Mouse (Mus musculus) kidney, postnatal 0 days (tissue): Measurements from ENCODE around the gene Usp35. TPM values are rescaled to one million over a fixed set of nuclear protein-coding genes. Genes with fewer than 3 reads are reported as not detected.

ENCODE experiments used
- ATAC-seq: fragments of 200-750 bp; cut with Nextera tagmentation; replicated peaks from 2 replicates; pipeline ENCODE4 v1.8.0; 2017; ENCODE audit warnings: low read depth, moderate number of reproducible peaks, moderate TSS enrichment, moderate library complexity; ENCODE audit not compliant: low FRiP score
- DNase-seq: peaks from one replicate; pipeline ENCODE4 v3.0.0-alpha.2; 2016; ENCODE audit warnings: low spot score
- H3K27ac ChIP-seq: fragments of 300-500 bp; sonication (generic); 2 replicates; pipeline ENCODE4 v1.5.1; 2014; ENCODE audit warnings: mild to moderate bottlenecking
- H3K27me3 ChIP-seq: fragments of 300-500 bp; sonication (generic); 2 replicates; pipeline ENCODE4 v1.6.1; 2014; ENCODE audit warnings: low read length, mixed read lengths; ENCODE audit not compliant: insufficient read depth
- H3K36me3 ChIP-seq: fragments of 300-500 bp; sonication (generic); 2 replicates; pipeline ENCODE4 v1.6.1; 2014; ENCODE audit warnings: low read length, mixed read lengths; ENCODE audit not compliant: insufficient read depth
- H3K4me1 ChIP-seq: fragments of 300-500 bp; sonication (generic); replicated peaks from 2 replicates; pipeline ENCODE4 v1.6.1; 2014; ENCODE audit warnings: antibody characterized with exemption, low read length, mixed read lengths; ENCODE audit not compliant: insufficient read depth
- H3K4me2 ChIP-seq: fragments of 300-500 bp; sonication (generic); 2 replicates; pipeline ENCODE4 v1.6.1; 2014; ENCODE audit warnings: mild to moderate bottlenecking, low read length, moderate library complexity, mixed read lengths
- H3K4me3 ChIP-seq: fragments of 300-500 bp; sonication (generic); replicated peaks from 2 replicates; pipeline ENCODE4 v1.5.1; 2014; ENCODE audit warnings: low read depth, low read length
- H3K9ac ChIP-seq: fragments of 300-500 bp; sonication (generic); 2 replicates; pipeline ENCODE4 v1.6.1; 2014; ENCODE audit warnings: low read depth, low read length
- H3K9me3 ChIP-seq: fragments of 300-500 bp; sonication (generic); replicated peaks from 2 replicates; pipeline ENCODE4 v1.6.1; 2016; ENCODE audit warnings: low read length, inconsistent platforms, mixed read lengths
- CTCF ChIP-seq: IDR thresholded peaks from 2 replicates; pipeline ENCODE4 v1.5.1; 2016; ENCODE audit warnings: antibody characterized with exemption, low read depth, mild to moderate bottlenecking, moderate library complexity
- WGBS: fragments of 180-500 bp; shearing (Covaris S2); extraction: QIAGEN DNeasy Blood & Tissue Kit; methylation state at CpG from one replicate; pipeline ENCODE4 v1.1.7; 2014; 5-methylcytosine and 5-hydroxymethylcytosine counted together
- polyA plus RNA-seq: library from polyadenylated mRNA; unstranded; fragments of >200 nt; fragmentation: Nextera tagmentation; extraction: Ambion mirVana; gene quantifications from 2 replicates; pipeline ENCODE4 v1.2.1, GENCODE M21; 2015

The Usp35 gene
- polyA plus RNA-seq, 1 experiment from 2014 or later = 1.1 TPM

DNA sequence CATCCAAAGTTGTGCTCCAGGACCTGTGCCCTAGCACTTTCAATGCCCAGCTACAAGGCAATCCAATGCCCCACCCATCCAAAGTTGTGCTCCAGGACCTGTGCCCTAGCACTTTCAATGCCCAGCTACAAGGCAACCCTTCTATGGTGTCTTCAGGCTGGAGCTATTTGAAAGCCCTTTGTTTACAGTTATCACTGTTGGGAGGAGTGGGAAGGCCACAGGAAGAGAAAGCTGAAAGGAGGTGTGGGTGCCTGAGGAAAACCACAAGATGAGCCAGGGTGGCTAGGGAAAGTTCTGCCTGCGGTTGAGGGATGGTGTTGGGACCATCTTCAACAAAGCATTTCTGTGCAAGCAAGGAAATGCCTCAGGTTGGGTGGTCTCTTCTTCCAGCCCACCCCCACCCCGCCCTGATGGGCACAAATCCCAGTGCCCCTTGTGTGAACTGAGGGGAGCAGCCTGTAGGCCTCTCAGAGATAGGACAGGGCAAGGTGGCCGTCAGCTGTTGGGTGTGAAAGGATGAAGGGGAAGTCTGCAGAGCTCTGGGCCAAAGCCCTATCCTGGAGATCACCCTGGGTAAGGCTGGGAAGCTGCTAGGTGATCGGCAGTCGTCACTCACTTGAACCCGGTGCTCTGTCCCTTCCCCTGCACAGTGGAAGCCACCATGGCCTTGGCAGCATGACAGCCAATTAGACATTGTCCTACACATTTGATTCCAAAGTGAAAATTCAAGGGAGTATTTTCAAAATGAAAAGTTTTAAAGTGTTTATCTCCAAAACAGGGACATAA lies 1.5 kb upstream of the Usp35 start:
- H3K27ac ChIP-seq = no peak overlapping the region
- 87% methylated on average over 6 of the region's 6 CpGs for WGBS
- no peak for ATAC-seq
- H3K4me2 ChIP-seq = no peak overlapping the region
- no peak overlapping the region for H3K9ac ChIP-seq
- no peak overlapping the region for H3K4me3 ChIP-seq
- H3K36me3 ChIP-seq = no peaks in the 10 kb centered on the region
- no peaks in the 10 kb centered on the region for H3K9me3 ChIP-seq
- TF ChIP-seq CTCF = no peak
- DNase-seq = no peak
- no peaks in the 10 kb centered on the region for H3K27me3 ChIP-seq
- H3K4me1 ChIP-seq = peaks cover 15% of the 10 kb centered on the region

DNA sequence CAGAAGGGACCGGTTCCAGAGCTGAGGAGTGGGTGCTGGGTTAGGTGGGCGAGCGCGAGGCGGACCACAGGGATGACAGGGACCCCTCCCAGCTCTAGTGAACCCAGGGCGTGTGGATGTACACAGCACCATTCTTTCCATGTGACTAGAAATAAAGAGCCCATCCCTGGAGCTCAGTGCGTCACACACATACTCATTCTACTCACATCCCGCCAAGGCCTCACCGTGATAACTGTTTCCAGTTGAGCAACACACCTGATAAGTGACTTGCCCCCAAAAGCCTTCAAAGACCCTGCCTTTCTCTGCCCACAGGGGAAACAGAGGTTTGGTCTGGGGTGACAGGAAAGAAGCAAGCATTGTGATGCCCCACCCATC lies 834 bp upstream of the Usp35 start:
- no peaks in the 10 kb centered on the region for H3K36me3 ChIP-seq
- no peaks in the 10 kb centered on the region for H3K9me3 ChIP-seq
- H3K4me3 ChIP-seq = peak overlapping the region; percentile 73
- H3K27ac ChIP-seq = no peak overlapping the region
- WGBS = 5% methylated on average over 9 of the region's 9 CpGs
- DNase-seq (no peak), ATAC-seq (no peak; the same call in 1 of the 2 replicates)
- H3K9ac ChIP-seq = peak overlapping the region; percentile 69
- no peaks in the 10 kb centered on the region for H3K27me3 ChIP-seq
- H3K4me2 ChIP-seq = peak overlapping the region; percentile 89
- TF ChIP-seq CTCF = no peak
- peaks cover 15% of the 10 kb centered on the region for H3K4me1 ChIP-seq

DNA sequence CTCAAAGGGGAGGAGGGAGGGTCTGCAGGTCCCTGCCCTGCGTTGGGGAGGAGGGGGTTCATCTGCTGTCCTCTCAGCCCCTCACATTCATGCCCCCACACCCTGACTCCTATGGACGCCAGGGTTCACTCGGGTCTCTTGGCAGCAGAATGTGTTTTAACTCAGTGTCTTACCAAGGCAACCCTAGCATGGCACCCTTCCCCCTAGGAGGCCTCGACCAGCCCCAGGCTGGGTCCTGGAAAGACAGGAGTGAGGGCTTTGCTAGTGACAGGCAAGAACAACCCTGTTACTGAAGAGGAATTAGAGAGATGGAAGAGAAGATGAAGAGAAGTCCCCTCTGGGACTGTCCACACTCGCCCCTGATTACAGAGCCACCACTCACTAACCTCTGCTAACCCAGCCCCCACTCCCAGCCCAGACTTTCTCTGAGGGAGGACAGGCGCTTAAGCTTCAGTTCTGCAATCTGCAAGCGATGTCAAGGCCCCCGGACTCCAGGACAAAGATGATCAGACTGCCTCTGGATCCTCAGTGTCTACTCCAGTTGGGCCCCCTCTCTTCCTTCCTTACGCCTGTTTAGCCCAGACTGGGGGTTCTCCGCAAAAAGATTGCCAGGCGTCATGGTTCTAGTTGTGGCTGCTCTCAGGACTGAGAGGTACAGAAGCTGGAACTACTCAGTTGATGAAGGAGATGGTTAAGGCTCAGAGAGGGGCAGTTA lies 732 bp downstream of the Usp35 start:
- H3K4me2 ChIP-seq = peak overlapping the region; percentile 89
- H3K36me3 ChIP-seq = no peaks in the 10 kb centered on the region
- 61% methylated on average over 11 of the region's 11 CpGs for WGBS
- H3K27me3 ChIP-seq = no peaks in the 10 kb centered on the region
- no peaks in the 10 kb centered on the region for H3K9me3 ChIP-seq
- H3K9ac ChIP-seq = peak overlapping the region; percentile 69; the same call in 1 of the 2 replicates
- H3K27ac ChIP-seq = no peak overlapping the region
- TF ChIP-seq CTCF = no peak
- no peak for ATAC-seq
- peak overlapping the region; percentile 73 for H3K4me3 ChIP-seq
- peaks cover 15% of the 10 kb centered on the region for H3K4me1 ChIP-seq
- no peak for DNase-seq

DNA sequence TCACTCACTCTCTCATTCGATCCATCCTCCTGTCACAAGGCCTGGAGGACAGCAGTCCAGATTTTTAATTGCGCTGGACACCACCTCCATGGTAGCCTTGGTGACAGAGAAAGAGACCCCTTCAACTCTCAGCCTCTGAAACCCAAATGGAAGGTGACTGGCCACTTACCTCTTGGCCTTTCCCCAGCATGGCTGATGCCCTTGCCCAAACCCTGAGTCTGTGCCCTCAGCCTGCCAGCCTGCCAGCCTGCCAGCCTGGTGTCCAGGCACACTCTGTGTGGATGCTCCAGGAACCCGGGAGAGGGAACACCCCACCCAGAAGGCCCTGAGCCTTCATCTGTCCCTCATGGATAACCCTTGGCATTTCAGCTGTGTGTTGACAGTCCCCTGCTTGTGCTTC lies 2.1 kb downstream of the Usp35 start:
- Histone ChIP-seq H3K4me1 (peaks cover 21% of the 10 kb centered on the region), H3K36me3 (no peaks in the 10 kb centered on the region), H3K27me3 (peaks cover 12% of the 10 kb centered on the region), H3K4me2 (no peak overlapping the region), H3K9me3 (no peaks in the 10 kb centered on the region), H3K4me3 (no peak overlapping the region), H3K9ac (no peak overlapping the region), H3K27ac (no peak overlapping the region)
- 79% methylated on average over 3 of the region's 3 CpGs for WGBS
- TF ChIP-seq CTCF = no peak
- no peak for ATAC-seq
- DNase-seq = no peak

DNA sequence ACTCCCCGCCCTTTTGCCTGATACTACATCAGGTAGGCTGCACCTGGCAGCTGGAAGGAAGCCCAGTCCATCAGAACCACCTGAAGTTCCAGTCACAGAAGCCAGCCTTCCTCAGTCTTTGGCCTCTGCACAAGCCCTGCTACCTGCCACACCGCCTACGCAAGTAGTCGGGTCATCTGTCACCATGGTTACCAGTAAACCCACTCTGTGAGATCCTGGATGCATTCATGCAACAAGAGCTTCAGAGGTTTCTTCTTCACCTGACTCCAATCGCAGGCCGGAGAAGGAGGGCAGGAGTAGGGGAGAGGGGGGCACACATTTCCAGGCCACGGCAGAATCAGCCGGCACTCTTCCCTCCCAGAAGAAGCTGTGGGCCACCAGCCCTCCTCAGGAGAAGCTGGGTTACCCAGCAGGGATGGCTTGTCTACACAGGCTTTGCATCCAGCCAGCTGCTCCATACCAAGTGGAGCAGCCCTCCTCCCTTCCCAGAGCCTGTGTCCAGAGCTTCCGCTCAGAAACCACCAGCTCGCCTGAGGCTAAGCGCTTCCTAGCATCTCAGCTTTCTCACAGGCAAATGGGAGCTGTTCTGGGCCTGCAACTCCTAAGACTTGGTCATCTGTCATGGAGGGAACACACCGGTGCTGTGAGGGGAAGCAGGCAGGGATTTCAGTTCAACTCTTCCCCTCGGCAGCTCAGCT lies 2.8 kb downstream of the Usp35 start:
- H3K9me3 ChIP-seq = no peaks in the 10 kb centered on the region
- H3K4me3 ChIP-seq = no peak overlapping the region
- TF ChIP-seq CTCF = no peak
- no peak overlapping the region for H3K4me2 ChIP-seq
- WGBS = 52% methylated on average over 13 of the region's 13 CpGs
- no peak overlapping the region for H3K27ac ChIP-seq
- no peak overlapping the region for H3K9ac ChIP-seq
- DNase-seq (peak; percentile 29), ATAC-seq (no peak)
- H3K36me3 ChIP-seq = no peaks in the 10 kb centered on the region
- H3K4me1 ChIP-seq = peaks cover 21% of the 10 kb centered on the region
- H3K27me3 ChIP-seq = peaks cover 12% of the 10 kb centered on the region

DNA sequence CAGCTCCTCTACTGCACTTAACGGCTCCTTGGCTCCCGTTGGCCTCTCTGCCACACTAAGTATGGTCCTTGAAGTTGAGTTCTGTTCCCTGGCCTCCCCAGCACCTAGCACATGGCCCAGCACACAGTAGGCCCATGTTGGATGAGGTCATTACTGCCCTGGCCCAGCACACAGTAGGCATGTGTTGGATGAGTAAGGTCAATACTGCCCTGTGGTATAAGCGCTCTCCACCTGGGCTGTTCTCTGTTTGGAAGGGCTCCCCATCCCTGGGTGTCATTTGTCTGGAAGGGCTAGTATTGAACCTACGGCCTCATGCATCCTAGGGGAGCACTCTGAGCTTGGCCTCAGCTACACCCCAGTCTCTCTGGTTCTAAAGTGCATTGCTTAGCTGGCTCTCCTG lies 4.4 kb downstream of the Usp35 start:
- H3K4me1 ChIP-seq = peaks cover 13% of the 10 kb centered on the region; the same call in 1 of the 2 replicates
- no peak overlapping the region for H3K27ac ChIP-seq
- H3K27me3 ChIP-seq = peaks cover 12% of the 10 kb centered on the region
- no peak for DNase-seq
- H3K4me3 ChIP-seq = no peak overlapping the region
- ATAC-seq = no peak
- H3K36me3 ChIP-seq = no peaks in the 10 kb centered on the region
- 95% methylated on average over 4 of the region's 4 CpGs for WGBS
- H3K9me3 ChIP-seq = no peaks in the 10 kb centered on the region
- TF ChIP-seq CTCF = no peak
- no peak overlapping the region for H3K4me2 ChIP-seq
- H3K9ac ChIP-seq = no peak overlapping the region
